Mouse (Mus musculus) testis, postnatal 14 days (tissue): ENCODE measurements around the gene Tenm2.

Source experiments
- DNase-seq: peaks from one replicate; pipeline ENCODE4 v3.0.0; 2021; ENCODE audit warnings: low spot score

The Tenm2 gene

DNA sequence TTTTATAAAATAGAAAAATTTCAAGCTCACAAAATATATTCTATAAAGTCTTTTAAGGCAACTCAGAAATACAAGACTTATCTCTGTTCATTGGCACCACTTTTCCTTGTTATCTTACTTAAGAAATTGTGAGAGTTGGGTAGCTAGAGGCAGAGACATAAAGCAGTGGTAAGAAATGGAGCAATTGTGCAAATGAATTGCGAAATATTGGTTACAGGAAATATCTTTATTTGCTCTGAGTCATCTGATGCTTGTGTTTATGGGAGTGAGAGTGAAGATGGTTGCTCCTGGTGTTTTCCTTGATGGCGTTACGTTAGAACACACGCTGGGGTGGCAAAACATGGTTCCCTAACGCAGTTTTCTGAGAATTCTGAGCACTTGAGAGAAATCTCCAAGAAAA, 156.4 kb downstream of the Tenm2 start:
- DNase-seq, result no peak

DNA sequence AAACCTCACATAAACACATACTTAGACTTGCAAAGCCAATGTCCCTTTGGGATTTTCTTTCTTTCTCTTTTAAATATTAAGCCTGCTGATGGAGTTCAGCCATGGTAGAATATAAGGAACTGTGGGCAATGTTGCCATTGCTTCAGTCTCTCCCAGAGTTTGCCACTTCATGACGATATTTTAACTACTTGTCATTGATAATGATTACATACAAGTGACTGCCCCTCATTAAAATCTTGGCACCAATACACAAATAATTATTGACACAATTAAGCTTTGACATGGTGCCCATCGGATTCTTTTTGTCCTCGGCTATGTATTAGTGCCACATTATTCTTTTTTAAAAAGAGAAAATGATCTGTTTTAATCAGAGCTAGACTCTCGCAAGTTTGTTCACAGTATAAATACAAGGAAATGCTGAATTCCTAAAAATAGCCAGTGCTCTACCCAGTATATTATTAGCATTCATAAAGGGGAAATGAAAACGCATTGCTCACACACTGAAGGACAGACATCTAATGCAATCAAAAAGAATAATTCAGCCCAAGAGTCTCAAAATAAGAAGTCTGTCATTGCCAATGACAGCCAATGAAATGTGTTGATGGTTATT, 158.7 kb downstream of the Tenm2 start:
- DNase-seq, result no peak

DNA sequence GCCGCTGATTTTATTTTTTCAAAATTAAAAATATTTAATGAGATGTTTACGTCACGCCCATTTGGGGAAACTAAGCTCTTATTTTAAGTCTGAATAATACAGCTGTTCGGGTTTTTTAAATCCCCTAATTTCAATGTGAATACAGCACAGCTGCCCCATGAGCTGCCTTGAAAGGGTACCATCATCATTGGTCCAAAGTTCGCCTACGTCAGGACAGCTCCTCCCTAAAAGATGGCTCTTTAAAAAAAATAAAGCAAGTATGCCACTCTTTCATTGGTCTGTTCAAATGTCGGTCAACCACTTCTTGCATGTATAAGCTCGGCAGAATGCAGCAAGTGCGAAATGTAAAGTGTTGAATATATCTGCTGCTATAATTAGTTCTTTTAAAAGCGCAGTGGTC, 160.4 kb downstream of the Tenm2 start:
- no peak for DNase-seq

- DNase-seq, result no peak
Measured at GRCm38 (mm10) chr11:37065459-37065858, 170.3 kb downstream of the Tenm2 start.

DNA sequence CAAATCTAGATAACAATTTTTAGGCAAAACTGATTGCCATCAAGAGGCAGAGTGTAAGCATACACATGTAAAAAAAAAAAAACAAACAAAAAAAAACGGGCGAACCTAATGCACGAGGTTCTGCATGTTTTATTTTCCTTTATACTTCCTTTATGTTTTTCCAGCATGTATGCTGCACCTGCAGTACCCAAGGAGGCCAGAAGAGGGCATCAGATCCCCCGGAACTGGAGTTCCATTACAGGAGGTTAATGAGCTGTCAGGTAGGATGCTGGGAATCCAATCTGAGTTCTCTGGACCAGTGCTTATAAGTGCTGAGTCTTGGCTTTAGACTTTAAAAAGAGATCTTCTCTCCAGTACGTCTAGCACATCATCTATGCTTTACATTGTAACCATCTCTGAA, 189.1 kb downstream of the Tenm2 start:
- DNase-seq, result peak; percentile 11

DNA sequence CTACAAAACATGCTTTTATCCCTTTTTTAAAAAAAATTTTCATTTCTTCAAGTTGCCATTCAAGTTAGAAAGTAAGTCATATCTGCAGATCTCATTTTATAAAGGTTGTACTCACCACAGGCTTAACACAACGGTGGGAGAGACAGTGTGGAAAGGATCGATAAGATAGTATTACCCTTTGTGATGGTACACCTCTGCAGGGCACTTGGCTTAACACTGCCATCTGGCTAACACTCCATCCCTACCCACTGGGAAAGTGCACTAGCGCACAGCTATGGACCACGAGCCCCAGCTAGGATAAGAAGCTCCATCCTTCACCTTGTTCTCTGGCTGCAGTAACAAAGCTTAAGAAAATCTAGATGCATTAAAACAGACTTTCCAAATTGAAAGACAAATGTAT, 194.5 kb downstream of the Tenm2 start:
- no peak for DNase-seq

- DNase-seq, result no peak
Measured at GRCm38 (mm10) chr11:37039283-37039682, 196.5 kb downstream of the Tenm2 start.

DNA sequence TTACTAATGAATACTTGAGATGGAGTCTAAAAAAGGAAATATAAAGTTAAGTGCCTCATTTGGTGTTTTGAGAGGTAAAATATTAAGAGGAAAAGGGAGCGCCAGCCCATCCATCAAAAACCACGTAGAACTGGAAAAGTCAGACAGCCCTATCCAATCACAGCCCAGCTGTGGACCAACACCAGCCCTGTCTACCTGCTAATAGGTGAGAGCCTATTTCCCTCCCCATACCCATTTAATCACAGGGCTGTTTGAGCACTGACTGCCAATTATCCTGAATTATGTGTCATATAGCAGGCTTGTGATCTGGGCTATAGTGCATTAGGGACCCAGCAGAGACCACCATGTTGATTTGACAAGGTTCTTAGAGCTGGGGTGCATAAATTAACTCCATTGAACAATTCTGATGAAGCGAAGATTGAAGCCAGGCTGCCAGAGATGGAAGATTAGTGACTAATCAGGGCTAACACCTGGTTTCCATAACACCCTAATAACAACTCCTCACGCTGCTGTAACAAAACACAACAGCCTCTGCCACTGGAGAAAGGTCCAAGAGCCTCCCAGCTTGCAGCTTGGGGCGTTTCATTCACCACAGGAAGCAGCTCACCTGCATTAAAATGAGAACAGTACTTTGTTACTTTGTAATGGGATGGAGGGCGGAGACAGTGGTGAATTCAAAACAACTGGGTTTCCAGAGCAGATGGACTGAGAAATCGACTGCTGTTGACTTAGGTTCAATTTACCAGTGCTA, 204.3 kb downstream of the Tenm2 start:
- DNase-seq, result peak; percentile 50

DNA sequence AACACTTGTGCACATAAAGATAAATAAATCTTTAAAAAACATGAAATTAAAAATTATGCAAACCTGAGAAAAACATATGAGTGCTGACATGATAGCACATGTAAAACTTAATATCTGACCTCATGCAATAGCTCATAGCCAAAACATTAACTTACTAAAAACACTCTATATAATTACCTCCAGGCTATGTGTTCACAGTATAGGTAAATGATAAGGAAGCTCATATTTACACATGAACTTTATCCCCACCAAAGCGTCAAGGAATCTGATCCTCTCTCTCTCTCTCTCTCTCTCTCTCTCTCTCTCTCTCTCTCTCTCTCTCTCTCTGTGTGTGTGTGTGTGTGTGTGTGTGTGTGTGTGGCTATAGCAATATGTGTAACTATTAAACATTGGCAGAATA, 223.9 kb downstream of the Tenm2 start:
- no peak for DNase-seq

DNA sequence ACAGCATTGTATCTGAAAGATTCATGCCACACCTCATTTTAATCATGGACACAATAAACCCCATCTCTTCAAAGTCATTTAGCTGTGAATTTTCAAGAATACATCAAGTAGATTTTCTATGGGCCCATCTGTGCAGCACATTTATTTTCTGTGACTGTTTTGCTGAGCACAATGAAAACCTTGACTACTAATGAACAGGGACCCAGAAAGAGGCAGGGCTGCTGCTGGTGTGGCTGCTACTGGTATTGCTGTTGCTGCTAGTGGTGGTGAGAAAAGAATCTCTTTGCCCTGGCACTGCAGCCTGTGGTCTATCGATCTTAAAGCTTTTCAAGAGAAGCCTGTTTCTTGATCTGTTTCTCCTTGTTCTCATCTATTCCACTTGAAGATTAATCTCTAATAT, 226.5 kb downstream of the Tenm2 start:
- DNase-seq, result no peak

DNA sequence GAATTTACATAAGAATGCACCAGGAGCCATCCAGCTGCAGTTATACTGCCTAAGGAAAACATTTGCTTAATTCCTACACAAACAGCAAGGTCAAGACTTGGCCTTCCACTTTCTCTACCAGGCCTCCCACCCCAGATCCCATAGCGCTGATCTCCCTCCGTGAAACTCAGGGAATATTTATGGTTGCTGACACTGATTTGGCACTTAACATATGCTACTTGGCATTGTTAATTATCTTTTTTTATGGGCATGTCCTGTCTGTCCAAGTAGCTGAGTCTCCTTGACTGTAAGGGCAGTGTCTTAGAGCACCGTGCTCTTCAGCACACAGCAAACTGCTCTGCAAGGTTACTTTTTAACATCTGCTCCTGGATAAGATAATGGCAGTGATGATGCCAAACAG, 238.1 kb downstream of the Tenm2 start:
- DNase-seq, result no peak

DNA sequence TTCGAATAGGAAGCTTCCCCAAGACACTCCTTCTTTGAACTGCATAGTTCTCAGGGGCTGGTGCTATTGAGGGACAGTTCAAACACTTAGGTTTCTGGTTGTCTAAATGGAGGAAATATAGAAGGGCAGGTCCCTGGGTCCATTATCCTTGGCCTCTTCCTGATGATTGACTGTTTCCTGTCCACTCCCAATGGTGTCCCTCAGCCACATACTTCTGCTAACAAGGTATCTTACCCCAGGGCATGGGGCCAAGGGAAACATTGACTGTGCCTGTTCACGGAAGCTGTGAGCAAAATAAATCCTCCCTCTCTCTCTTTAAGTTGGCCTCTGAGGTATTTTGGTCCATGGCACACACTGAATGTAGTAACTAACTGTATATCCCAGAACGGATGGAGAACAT, 244.9 kb downstream of the Tenm2 start:
- DNase-seq, result no peak

DNA sequence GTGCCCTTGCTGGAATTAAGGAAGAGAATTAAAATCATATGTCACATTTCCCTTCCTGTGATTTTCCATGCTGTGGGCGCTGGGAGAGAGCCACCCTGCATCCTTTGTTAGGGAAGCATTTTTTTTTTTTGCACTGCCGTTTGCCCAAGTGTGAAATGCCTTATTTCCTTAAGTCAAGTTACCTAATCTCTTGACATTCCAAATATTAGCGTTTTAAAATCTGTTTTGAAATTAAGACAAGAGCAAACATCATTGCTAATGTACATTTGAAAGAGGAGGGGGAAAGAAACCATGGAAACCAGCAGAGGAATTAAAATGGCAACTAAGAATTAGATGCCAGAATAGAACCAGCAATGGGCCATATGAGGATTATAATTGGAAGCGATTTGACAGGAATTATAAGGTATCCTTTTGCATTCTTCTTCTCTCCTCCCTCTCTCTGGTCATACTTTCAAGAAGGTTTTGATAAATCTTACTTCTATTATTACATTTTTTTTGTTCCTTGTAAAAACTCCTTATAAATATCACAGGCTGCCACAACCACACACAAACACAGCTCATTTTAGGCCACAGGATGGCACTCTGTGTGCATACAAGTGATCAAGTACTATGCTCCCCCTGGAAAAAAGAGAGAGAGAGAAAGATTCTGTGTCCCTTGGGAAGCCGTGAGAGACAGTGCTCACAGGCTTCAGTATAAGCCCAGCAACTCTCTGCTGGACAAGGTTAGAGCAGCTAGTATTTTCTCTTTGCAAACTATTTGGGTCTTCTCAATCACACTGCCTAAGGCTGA, 246.8 kb downstream of the Tenm2 start:
- DNase-seq, result no peak

DNA sequence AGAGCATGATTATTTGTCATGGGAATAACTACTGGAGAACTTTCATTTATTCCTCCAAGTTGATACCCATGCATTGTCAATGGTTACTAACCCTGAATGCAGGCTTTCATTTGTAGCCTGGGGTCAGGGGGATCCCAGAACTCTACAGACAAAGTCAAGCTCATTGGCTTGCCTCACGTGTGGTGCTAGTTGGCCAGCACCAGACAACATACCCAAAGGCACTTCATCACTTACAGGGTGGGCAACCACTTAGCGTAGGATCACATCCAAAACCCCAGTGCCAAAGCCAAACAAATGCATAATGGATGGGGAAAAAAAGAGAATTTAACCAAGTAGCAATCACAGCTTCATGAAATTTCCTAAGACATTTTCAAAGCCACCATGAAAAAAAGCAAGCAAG, 261.6 kb downstream of the Tenm2 start:
- DNase-seq, result no peak

GRCm38 (mm10) chr11:36958102-36958501, 277.7 kb downstream of the Tenm2 start:
- DNase-seq, result no peak

GRCm38 (mm10) chr11:36941429-36941828, 294.3 kb downstream of the Tenm2 start:
- no peak for DNase-seq

GRCm38 (mm10) chr11:36940557-36941110, 295.1 kb downstream of the Tenm2 start:
- no peak for DNase-seq

DNA sequence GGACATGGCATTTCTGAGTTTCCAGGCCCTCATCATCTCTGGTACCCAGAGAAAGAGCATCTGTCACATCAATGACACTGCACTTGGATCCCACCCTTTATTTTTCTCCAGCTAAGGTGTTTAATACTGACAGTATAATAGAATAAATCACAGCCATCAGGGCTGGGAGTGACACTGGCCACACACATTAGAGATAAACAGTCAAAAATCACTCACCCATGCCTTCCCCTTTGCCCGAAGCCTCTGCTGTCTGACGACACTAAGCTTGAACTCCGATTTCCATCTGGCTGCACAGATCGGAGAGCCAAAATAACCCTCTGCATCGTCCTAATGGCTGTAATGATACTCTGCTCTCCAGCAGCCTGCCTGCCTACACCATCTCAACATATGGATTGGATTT, 305.9 kb downstream of the Tenm2 start:
- DNase-seq, result no peak

DNA sequence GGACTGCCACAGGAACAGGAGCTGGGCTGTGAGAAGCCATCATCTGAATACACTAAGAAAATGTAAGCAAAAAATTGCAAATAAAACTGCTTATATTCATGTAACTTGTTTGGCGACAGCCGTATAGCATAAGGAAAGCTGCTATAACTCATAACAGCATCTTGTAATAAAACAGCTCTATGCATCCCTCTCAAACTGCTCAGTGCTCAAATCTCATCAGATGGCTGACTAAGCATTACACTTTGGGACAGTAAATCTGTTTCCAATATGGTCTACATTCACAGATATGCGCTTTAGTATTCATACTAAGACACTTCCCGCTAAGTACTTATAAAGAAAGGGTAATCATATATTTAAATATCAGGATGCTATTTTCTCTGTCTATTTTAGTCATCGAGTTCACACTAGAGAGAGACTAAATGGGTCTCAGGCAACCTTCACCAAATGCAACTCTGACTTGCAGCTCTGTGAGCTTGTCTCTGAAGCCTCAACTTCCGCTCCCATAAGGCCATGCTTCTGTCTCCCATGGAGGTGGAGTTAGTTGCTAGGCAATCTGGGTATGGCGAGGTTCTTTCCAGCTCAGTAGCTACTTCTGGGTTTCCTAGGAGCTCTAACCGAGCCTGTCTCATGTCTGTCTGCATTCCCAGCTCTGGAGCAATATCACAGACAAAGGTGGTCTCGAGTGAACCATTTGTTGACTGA, 308.9 kb downstream of the Tenm2 start:
- DNase-seq, result no peak

DNA sequence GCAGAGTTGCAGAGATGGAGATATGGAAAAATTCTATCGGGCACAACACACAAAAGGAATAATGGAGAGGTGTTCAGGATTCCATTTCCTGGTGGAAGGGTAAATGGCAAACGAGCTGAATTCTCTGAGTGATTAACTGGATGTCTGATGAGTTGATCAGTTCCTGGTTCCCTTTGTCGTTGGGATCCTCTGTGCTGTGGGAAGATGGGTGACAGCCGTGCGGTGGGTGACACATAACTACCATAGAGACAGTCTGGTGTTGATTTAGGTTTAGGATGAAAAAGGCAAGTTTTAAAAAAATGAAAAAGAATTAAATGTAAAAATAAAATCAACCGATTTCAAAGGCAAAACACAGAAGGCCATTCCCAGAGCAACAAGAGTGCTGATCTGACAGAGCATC, 316.5 kb downstream of the Tenm2 start:
- DNase-seq, result no peak

DNA sequence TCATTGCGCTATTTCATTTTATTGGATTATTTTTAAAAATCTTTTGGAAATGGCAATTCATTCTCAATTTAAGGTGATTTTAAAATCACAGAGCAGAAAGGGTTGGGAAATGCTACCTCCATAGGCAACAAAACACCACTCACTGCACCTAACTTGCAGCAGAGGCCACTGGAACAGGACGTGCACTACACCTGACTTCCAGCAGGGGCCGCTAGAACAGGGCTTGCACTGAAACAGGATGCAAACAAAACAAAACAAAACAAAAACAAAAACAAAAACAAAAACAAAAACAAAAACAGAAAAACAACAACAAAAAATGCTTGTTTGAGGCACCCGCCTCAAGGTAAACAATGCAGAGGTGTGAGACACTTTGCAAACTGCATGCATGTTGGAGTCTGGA, 324.4 kb downstream of the Tenm2 start:
- DNase-seq, result no peak

GRCm38 (mm10) chr11:36909036-36909435, 326.7 kb downstream of the Tenm2 start:
- DNase-seq, result no peak
